Mouse (Mus musculus): ENCODE data around the gene Tmc8. TPM values are rescaled to one million over a fixed set of nuclear protein-coding genes. Genes with fewer than 3 reads are reported as not detected.

Gene Tmc8
- polyA plus RNA-seq, 1 experiment = 12.0 TPM

- TF ChIP-seq POLR2A (IDR thresholded peaks at IDR 0.05; ENCODE audit: borderline replicate concordance, extremely low read depth, low read depth, low read length) (no peak), CTCF (IDR thresholded peaks at IDR 0.05; ENCODE audit: insufficient read depth, low read length) (no peak)
- Histone ChIP-seq H3K4me1 (ENCODE audit: control insufficient read depth, insufficient read depth, low read length) (no peaks in the 10 kb centered on the region), H3K4me3 (replicated peaks; ENCODE audit: extremely low read depth, low read depth, low read length) (no peak overlapping the region)
- 83% methylated on average over 6 of the region's 6 CpGs for WGBS
- DNase-seq = no peak
Observed at GRCm38 (mm10) chr11:117751544-117751943, 30.3 kb upstream of the Tmc8 start.

GRCm38 (mm10) chr11:117755891-117756290 lies 26.0 kb upstream of the Tmc8 start:
- WGBS = 98% methylated on average over 7 of the region's 7 CpGs
- Histone ChIP-seq H3K4me1 (ENCODE audit: control insufficient read depth, insufficient read depth, low read length) (no peaks in the 10 kb centered on the region), H3K4me3 (replicated peaks; ENCODE audit: extremely low read depth, low read depth, low read length) (no peak overlapping the region)
- TF ChIP-seq CTCF (IDR thresholded peaks at IDR 0.05; ENCODE audit: insufficient read depth, low read length) = no peak
- TF ChIP-seq POLR2A (IDR thresholded peaks at IDR 0.05; ENCODE audit: borderline replicate concordance, extremely low read depth, low read depth, low read length) = no peak
- DNase-seq = no peak

DNA sequence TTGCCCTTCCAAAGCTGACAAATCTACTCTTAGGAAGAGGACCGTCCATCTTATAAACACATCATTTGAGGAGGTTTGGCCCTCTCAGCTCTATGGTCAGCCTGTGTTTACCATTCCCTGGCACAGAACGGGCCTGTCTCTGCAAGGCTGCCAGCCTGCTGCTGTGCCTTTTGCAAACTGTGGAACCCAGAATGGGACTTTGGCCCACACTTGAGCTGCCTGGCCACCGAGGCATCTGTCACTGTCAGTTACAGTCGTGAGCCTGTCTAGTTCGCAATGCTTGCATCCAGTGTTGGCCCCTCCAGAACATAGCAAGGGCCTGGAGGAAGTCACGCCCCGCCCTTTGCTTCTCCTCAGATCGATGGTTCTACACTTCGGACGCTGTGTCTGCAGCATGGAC lies 22.6 kb upstream of the Tmc8 start:
- WGBS = 76% methylated on average over 10 of the region's 10 CpGs
- DNase-seq = no peak

GRCm38 (mm10) chr11:117760374-117761119 lies 21.3 kb upstream of the Tmc8 start:
- TF ChIP-seq POLR2A (IDR thresholded peaks at IDR 0.05; ENCODE audit: borderline replicate concordance, extremely low read depth, low read depth, low read length) (no peak), CTCF (IDR thresholded peaks at IDR 0.05; ENCODE audit: insufficient read depth, low read length) (no peak)
- Histone ChIP-seq H3K4me3 (replicated peaks; ENCODE audit: extremely low read depth, low read depth, low read length) (no peak overlapping the region), H3K4me1 (ENCODE audit: control insufficient read depth, insufficient read depth, low read length) (no peaks in the 10 kb centered on the region)
- WGBS = 84% methylated on average over 26 of the region's 26 CpGs
- no peak for DNase-seq

More for the DNA sequence above, 22.6 kb upstream of the Tmc8 start:
- Histone ChIP-seq H3K4me1 (ENCODE audit: control insufficient read depth, insufficient read depth, low read length) (no peaks in the 10 kb centered on the region), H3K4me3 (replicated peaks; ENCODE audit: extremely low read depth, low read depth, low read length) (no peak overlapping the region)
- TF ChIP-seq POLR2A (IDR thresholded peaks at IDR 0.05; ENCODE audit: borderline replicate concordance, extremely low read depth, low read depth, low read length) = no peak
- TF ChIP-seq CTCF (IDR thresholded peaks at IDR 0.05; ENCODE audit: insufficient read depth, low read length) = no peak

DNA sequence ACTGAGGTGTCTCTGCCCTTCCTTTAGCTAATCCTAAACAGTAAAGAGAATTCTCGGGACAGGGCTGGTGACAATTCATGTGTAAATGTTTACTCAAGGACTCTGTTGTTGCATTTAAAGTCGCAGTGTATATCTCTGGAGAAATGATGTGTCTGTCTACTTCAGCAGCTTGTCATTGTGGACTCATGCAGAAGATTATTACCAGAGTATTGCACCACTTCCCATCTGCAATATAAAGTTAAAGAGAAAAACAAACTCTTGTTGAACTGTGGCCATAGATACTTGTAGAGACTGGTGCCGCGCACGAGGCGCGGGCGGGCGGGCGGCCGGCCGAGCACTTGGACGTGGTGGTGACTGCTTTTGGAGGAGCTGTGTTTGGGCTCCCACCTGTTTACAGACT lies 20.1 kb upstream of the Tmc8 start:
- WGBS = 71% methylated on average over 13 of the region's 13 CpGs
- TF ChIP-seq POLR2A (IDR thresholded peaks at IDR 0.05; ENCODE audit: borderline replicate concordance, extremely low read depth, low read depth, low read length) (no peak), CTCF (IDR thresholded peaks at IDR 0.05; ENCODE audit: insufficient read depth, low read length) (no peak)

DNA sequence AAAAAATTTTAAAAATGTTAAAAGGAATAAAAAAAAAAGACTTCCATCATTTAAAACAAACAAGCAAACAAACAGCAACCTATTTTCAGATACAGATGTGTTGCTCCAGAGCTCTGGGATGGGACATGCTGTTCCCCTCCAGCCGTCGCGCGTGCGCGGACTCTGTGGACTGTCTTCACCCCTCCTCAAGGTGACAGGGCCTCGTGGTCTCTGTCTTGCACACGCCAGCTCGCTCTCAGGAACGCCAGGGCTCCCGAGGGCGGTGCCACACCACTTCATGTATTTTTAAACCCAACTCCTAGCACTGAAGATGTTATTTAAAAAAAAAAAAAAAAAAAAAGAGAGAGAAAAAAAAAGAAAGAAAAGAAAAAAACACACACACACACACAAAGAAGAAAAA lies 19.6 kb upstream of the Tmc8 start:
- 81% methylated on average over 12 of the region's 12 CpGs for WGBS
- Histone ChIP-seq H3K4me3 (replicated peaks; ENCODE audit: extremely low read depth, low read depth, low read length) (no peak overlapping the region), H3K4me1 (ENCODE audit: control insufficient read depth, insufficient read depth, low read length) (no peaks in the 10 kb centered on the region)
- TF ChIP-seq CTCF (IDR thresholded peaks at IDR 0.05; ENCODE audit: insufficient read depth, low read length) (no peak), POLR2A (IDR thresholded peaks at IDR 0.05; ENCODE audit: borderline replicate concordance, extremely low read depth, low read depth, low read length) (no peak)
- DNase-seq = no peak

More for the DNA sequence above, 20.1 kb upstream of the Tmc8 start:
- no peak for DNase-seq
- H3K4me3 ChIP-seq (replicated peaks; ENCODE audit: extremely low read depth, low read depth, low read length) = no peak overlapping the region
- no peaks in the 10 kb centered on the region for H3K4me1 ChIP-seq (ENCODE audit: control insufficient read depth, insufficient read depth, low read length)

- DNase-seq = no peak
- 83% methylated on average over 9 of the region's 9 CpGs for WGBS
- TF ChIP-seq CTCF (IDR thresholded peaks at IDR 0.05; ENCODE audit: insufficient read depth, low read length) = no peak
- TF ChIP-seq POLR2A (IDR thresholded peaks at IDR 0.05; ENCODE audit: borderline replicate concordance, extremely low read depth, low read depth, low read length) = no peak
- H3K4me1 ChIP-seq (ENCODE audit: control insufficient read depth, insufficient read depth, low read length) = peaks cover 5% of the 10 kb centered on the region; the same call in 1 of the 2 replicates
- no peak overlapping the region for H3K4me3 ChIP-seq (replicated peaks; ENCODE audit: extremely low read depth, low read depth, low read length)
Observed at GRCm38 (mm10) chr11:117764319-117764718, 17.6 kb upstream of the Tmc8 start.

DNA sequence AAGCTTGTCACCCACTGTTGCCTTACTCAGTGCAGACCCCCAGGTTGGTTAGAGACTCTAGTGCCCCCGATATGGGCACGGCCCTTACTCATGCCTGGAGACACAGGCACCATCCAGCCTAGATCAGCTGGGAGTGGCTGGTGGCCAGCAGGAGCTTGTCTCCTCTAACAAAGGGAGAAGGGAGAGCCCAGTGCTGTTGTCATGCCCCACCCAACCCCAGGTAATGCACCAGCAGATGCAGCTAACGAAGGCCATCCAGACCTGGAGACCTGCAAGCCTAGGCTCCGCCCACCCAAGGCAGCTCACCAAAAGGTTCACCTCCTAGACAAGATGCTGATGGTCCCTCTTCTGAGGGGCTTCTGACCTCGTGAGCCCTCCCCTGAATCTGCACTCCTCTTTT lies 16.5 kb upstream of the Tmc8 start:
- TF ChIP-seq CTCF (IDR thresholded peaks at IDR 0.05; ENCODE audit: insufficient read depth, low read length) (no peak), POLR2A (IDR thresholded peaks at IDR 0.05; ENCODE audit: borderline replicate concordance, extremely low read depth, low read depth, low read length) (no peak)
- 98% methylated on average over 5 of the region's 5 CpGs for WGBS
- Histone ChIP-seq H3K4me3 (replicated peaks; ENCODE audit: extremely low read depth, low read depth, low read length) (no peak overlapping the region), H3K4me1 (ENCODE audit: control insufficient read depth, insufficient read depth, low read length) (peaks cover 6% of the 10 kb centered on the region; the same call in 1 of the 2 replicates)
- no peak for DNase-seq

GRCm38 (mm10) chr11:117766275-117766674 lies 15.6 kb upstream of the Tmc8 start:
- TF ChIP-seq POLR2A (IDR thresholded peaks at IDR 0.05; ENCODE audit: borderline replicate concordance, extremely low read depth, low read depth, low read length) (no peak), CTCF (IDR thresholded peaks at IDR 0.05; ENCODE audit: insufficient read depth, low read length) (no peak)
- no peak for DNase-seq
- WGBS = 76% methylated on average over 3 of the region's 3 CpGs
- Histone ChIP-seq H3K4me3 (replicated peaks; ENCODE audit: extremely low read depth, low read depth, low read length) (no peak overlapping the region), H3K4me1 (ENCODE audit: control insufficient read depth, insufficient read depth, low read length) (peaks cover 6% of the 10 kb centered on the region; the same call in 1 of the 2 replicates)

Data from lung, adult 2 months (tissue).